7 mouse cellular contexts compared by ENCODE assay signal in the genomic region with DNA sequence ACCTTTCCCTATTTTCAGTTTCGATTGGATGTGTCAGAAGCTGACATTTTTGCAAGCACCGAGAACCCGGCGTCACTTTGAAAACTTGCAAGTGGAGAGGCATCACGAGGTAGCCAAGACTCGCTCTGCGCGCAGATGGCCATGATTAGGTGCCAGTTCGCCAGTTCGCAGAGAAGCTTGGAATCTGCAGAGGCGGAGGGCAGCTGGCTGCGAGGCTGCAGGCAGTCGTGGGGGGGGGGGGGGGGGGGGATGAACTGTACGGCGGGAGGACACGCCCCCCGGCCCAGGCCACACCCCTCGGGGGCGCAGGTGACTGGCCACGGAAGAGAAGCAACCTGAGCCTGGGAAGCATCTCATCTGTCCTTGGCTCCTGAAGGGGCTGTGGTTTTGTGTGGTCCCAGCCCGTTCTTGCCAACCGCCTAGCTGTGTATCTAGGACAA.
DNase-seq lines count a peak whose midpoint lies in the region; ATAC-seq and TF ChIP-seq lines count a peak whose summit lies in the region.

No protein-coding gene starts in this region.

- no peaks in the 10 kb centered on the region for H3K9me3 ChIP-seq in limb, embryonic 11.5 days (ENCODE audit: control insufficient read depth, low read length)

- H3K27me3 ChIP-seq in kidney, adult 2 months (replicated peaks; ENCODE audit: control insufficient read depth, insufficient read depth, low read length): no peaks in the 10 kb centered on the region
- no peaks in the 10 kb centered on the region for H3K27me3 ChIP-seq in limb, embryonic 11.5 days (ENCODE audit: control insufficient read depth, insufficient read depth, low read length)

- H3K9ac ChIP-seq in limb, embryonic 11.5 days (ENCODE audit: low read length): no peak overlapping the region

- TF ChIP-seq POLR2A in kidney, adult 2 months (IDR thresholded peaks at IDR 0.05; ENCODE audit: low read depth, low read length): no peak

- peak overlapping the region; percentile 42 for H3K4me2 ChIP-seq in limb, embryonic 11.5 days (ENCODE audit: low read depth, severe bottlenecking)

- 4% methylated on average over 22 of the region's 22 CpGs for WGBS in kidney, adult 2 months
- 4% methylated on average over 22 of the region's 22 CpGs for WGBS in limb, embryonic 11.5 days

- no peak overlapping the region for H3K4me3 ChIP-seq in kidney, adult 2 months (ENCODE audit: insufficient read depth, low read depth, low read length)
- H3K4me3 ChIP-seq in limb, embryonic 11.5 days (ENCODE audit: low read depth, low read length): 0 out of 2 replicates have a peak overlapping the region, but pooled peaks have one; percentile 5

- peak; percentile 10 for DNase-seq in kidney, postnatal 14 days
- DNase-seq in kidney, adult 2 months: no peak
- DNase-seq in embryo, embryonic 11 days: peak; percentile 55
- DNase-seq in forelimb bud, embryonic 11.5 days (ENCODE audit: low read depth, low spot score): peak; percentile 40
- peak; percentile 65 for DNase-seq in limb, embryonic 11.5 days (ENCODE audit: low spot score)
- peak; percentile 31 for DNase-seq in retina, embryonic 14.5 days (ENCODE audit: low spot score)
- DNase-seq in B cell, adult 2 months: no peak

- no peaks in the 10 kb centered on the region for H3K4me1 ChIP-seq in kidney, adult 2 months (ENCODE audit: control insufficient read depth, insufficient read depth, low read length)
- H3K4me1 ChIP-seq in limb, embryonic 11.5 days (ENCODE audit: control insufficient read depth, insufficient read depth, low read length): no peaks in the 10 kb centered on the region

- ATAC-seq in limb, embryonic 11.5 days (ENCODE audit: insufficient number of reproducible peaks, low FRiP score, low TSS enrichment, low read depth): 0 out of 2 replicates have a peak, but pooled peaks have one; percentile 62

- no peak for TF ChIP-seq CTCF in kidney, adult 2 months (conservative IDR thresholded peaks at IDR 0.05; ENCODE audit: insufficient read depth, insufficient read length, low read depth, low read length)

- no peak overlapping the region for H3K27ac ChIP-seq in kidney, adult 2 months (ENCODE audit: insufficient read depth, low read depth, low read length)
- no peak overlapping the region for H3K27ac ChIP-seq in limb, embryonic 11.5 days (replicated peaks; ENCODE audit: low read depth, low read length)

- no peaks in the 10 kb centered on the region for H3K36me3 ChIP-seq in kidney, adult 2 months (ENCODE audit: control insufficient read depth, insufficient read depth, low read length)
- H3K36me3 ChIP-seq in limb, embryonic 11.5 days (ENCODE audit: control insufficient read depth, insufficient read depth, low read length): no peaks in the 10 kb centered on the region

Comparison
In these comparisons a context has a peak if more than half of its experiments do, and no peak if none do; other contexts are left out.
1. DNase-seq: peak in kidney, postnatal 14 days (single experiment), embryo, embryonic 11 days (single experiment), forelimb bud, embryonic 11.5 days (single experiment), limb, embryonic 11.5 days (single experiment) and retina, embryonic 14.5 days (single experiment); none in kidney, adult 2 months (single experiment) and B cell, adult 2 months (0 of 2).